Mouse (Mus musculus) hindbrain, postnatal 0 days (tissue): ENCODE data around the gene Cpne4. TPM values are rescaled to one million over a fixed set of nuclear protein-coding genes. Genes with fewer than 3 reads are reported as not detected.

Experiments used
- ATAC-seq: fragments of 200-750 bp; cut with Nextera tagmentation; 2 replicates; pipeline ENCODE4 v1.8.0; 2017; ENCODE audit warnings: mild to moderate bottlenecking, moderate TSS enrichment, moderate library complexity
- DNase-seq: peaks from one replicate; pipeline ENCODE4 v3.0.0-alpha.2; 2015; ENCODE audit warnings: low spot score
- H3K27ac ChIP-seq: fragments of 300-500 bp; sonication (generic); 2 replicates; pipeline ENCODE4 v1.5.1; 2014; ENCODE audit warnings: mild to moderate bottlenecking
- H3K27me3 ChIP-seq: fragments of 300-500 bp; sonication (generic); 2 replicates; pipeline ENCODE4 v1.6.1; 2014; ENCODE audit warnings: low read length, mixed read lengths; ENCODE audit not compliant: insufficient read depth
- H3K36me3 ChIP-seq: fragments of 300-500 bp; sonication (generic); 2 replicates; pipeline ENCODE4 v1.6.1; 2014; ENCODE audit warnings: low read length, mixed read lengths; ENCODE audit not compliant: insufficient read depth
- H3K4me1 ChIP-seq: fragments of 300-500 bp; sonication (generic); 2 replicates; pipeline ENCODE4 v1.6.1; 2014; ENCODE audit warnings: antibody characterized with exemption, low read length, mixed read lengths; ENCODE audit not compliant: insufficient read depth
- H3K4me2 ChIP-seq: fragments of 300-500 bp; sonication (generic); 2 replicates; pipeline ENCODE4 v1.6.1; 2014; ENCODE audit warnings: low read depth, mild to moderate bottlenecking, low read length, moderate library complexity, mixed read lengths
- H3K4me3 ChIP-seq: fragments of 300-500 bp; sonication (generic); 2 replicates; pipeline ENCODE4 v1.5.1; 2014; ENCODE audit warnings: low read length
- H3K9ac ChIP-seq: fragments of 300-500 bp; sonication (generic); replicated peaks from 2 replicates; pipeline ENCODE4 v1.6.1; 2014; ENCODE audit warnings: mild to moderate bottlenecking, low read length, moderate library complexity, mixed read lengths
- H3K9me3 ChIP-seq: fragments of 300-500 bp; sonication (generic); 2 replicates; pipeline ENCODE4 v1.6.1; 2016; ENCODE audit warnings: low read length, mixed read lengths
- CTCF ChIP-seq: IDR thresholded peaks from 2 replicates; pipeline ENCODE4 v1.5.1; 2016; ENCODE audit warnings: antibody characterized with exemption, control low read depth, low read depth
- WGBS: fragments of 180-500 bp; shearing (Covaris S2); extraction: QIAGEN DNeasy Blood & Tissue Kit; methylation state at CpG from one replicate; pipeline ENCODE4 v1.1.7; 2014; 5-methylcytosine and 5-hydroxymethylcytosine counted together
- polyA plus RNA-seq: library from polyadenylated mRNA; unstranded; fragments of >200 nt; fragmentation: Nextera tagmentation; extraction: Ambion mirVana; gene quantifications from 2 replicates; pipeline ENCODE4 v1.2.1, GENCODE M21; 2015
- total RNA-seq: library from RNA; depleted of rRNA; stranded (reverse); fragments of >200 nt; gene quantifications from 2 replicates; pipeline ENCODE4 v1.2.3, GENCODE M21; 2014

The Cpne4 gene
- total and polyA plus RNA-seq, 2 experiments from 2014 or later, result 10.9 to 19.3 TPM

GRCm38 (mm10) chr9:104572856-104573255 is 25.8 kb downstream of the Cpne4 start:
- ATAC-seq, result no peak
- Histone ChIP-seq H3K9ac (no peak overlapping the region), H3K4me1 (no peaks in the 10 kb centered on the region), H3K27ac (no peak overlapping the region), H3K9me3 (no peaks in the 10 kb centered on the region), H3K4me2 (no peak overlapping the region), H3K27me3 (peaks cover 13% of the 10 kb centered on the region; the same call in 1 of the 2 replicates), H3K36me3 (no peaks in the 10 kb centered on the region), H3K4me3 (no peak overlapping the region)
- no peak for TF ChIP-seq CTCF
- DNase-seq, result no peak
- 67% methylated on average over 6 of the region's 6 CpGs for WGBS

- H3K27me3 ChIP-seq, result peaks cover 13% of the 10 kb centered on the region; the same call in 1 of the 2 replicates
- no peak overlapping the region for H3K4me2 ChIP-seq
- no peaks in the 10 kb centered on the region for H3K4me1 ChIP-seq
- DNase-seq (peak; percentile 92), ATAC-seq (peak; percentile 79)
- no peak overlapping the region for H3K27ac ChIP-seq
- no peak overlapping the region for H3K4me3 ChIP-seq
- no peaks in the 10 kb centered on the region for H3K36me3 ChIP-seq
- peak; percentile 94 for TF ChIP-seq CTCF
- H3K9ac ChIP-seq, result no peak overlapping the region
- H3K9me3 ChIP-seq, result no peaks in the 10 kb centered on the region
- 1% methylated on average over 6 of the region's 6 CpGs for WGBS
Observed at GRCm38 (mm10) chr9:104574476-104574875, 27.4 kb downstream of the Cpne4 start.

DNA sequence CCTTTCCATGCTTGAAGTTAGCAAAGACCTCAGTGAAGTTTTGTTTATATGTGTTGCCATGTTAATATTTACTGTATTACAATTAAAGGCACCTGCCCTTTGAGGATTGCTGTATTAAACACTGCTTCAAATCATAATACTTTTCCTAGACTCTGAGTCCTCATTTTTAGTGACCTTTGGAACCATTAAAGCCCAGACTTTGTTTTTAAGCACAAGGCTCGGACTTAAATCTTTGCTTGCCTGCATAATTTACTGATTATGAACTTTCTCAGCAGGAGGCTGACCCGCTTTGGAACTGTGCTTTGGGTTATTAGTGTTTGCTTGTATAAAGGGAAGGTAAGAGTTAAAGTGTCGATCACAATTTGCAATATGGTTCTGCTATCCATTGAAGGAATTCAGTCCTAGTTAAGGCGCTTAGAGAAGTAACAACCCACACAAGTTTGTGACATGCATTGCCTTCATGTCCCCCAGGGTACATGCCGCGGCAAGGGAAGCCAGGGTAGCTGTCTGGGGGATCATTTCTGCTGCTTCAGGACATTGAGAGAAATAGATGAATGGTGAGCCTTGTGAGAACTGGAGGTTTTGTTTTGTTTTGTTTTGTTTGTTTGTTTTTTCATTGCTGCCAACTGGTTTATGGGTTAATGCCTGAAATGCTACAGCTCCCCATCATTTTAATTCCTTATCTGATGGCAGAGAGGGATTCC is 35.0 kb downstream of the Cpne4 start:
- no peak overlapping the region for H3K4me3 ChIP-seq
- no peak overlapping the region for H3K4me2 ChIP-seq
- no peak overlapping the region for H3K27ac ChIP-seq
- WGBS, result 68% methylated on average over 6 of the region's 6 CpGs
- H3K27me3 ChIP-seq, result 0 out of 2 replicates have a peak, but pooled peaks cover 5% of the 10 kb centered on the region
- no peaks in the 10 kb centered on the region for H3K9me3 ChIP-seq
- H3K36me3 ChIP-seq, result no peaks in the 10 kb centered on the region
- no peak overlapping the region for H3K9ac ChIP-seq
- DNase-seq (no peak), ATAC-seq (no peak)
- H3K4me1 ChIP-seq, result no peaks in the 10 kb centered on the region
- no peak for TF ChIP-seq CTCF

GRCm38 (mm10) chr9:104582675-104583074 is 35.6 kb downstream of the Cpne4 start:
- ATAC-seq (no peak), DNase-seq (no peak)
- Histone ChIP-seq H3K9ac (no peak overlapping the region), H3K4me2 (no peak overlapping the region), H3K27me3 (0 out of 2 replicates have a peak, but pooled peaks cover 5% of the 10 kb centered on the region), H3K4me1 (no peaks in the 10 kb centered on the region), H3K36me3 (no peaks in the 10 kb centered on the region), H3K27ac (no peak overlapping the region), H3K9me3 (no peaks in the 10 kb centered on the region), H3K4me3 (no peak overlapping the region)
- WGBS, result 62% methylated on average over 6 of the region's 6 CpGs
- TF ChIP-seq CTCF, result no peak

- no peaks in the 10 kb centered on the region for H3K36me3 ChIP-seq
- H3K27ac ChIP-seq, result 0 out of 2 replicates have a peak overlapping the region, but pooled peaks have one; percentile 5
- H3K9ac ChIP-seq, result no peak overlapping the region
- 0 out of 2 replicates have a peak, but pooled peaks cover 5% of the 10 kb centered on the region for H3K27me3 ChIP-seq
- no peak for TF ChIP-seq CTCF
- H3K4me2 ChIP-seq, result no peak overlapping the region
- DNase-seq (peak; percentile 77), ATAC-seq (peak; percentile 77)
- H3K4me1 ChIP-seq, result 0 out of 2 replicates have a peak, but pooled peaks cover 7% of the 10 kb centered on the region
- no peak overlapping the region for H3K4me3 ChIP-seq
- 24% methylated on average over 5 of the region's 5 CpGs for WGBS
- no peaks in the 10 kb centered on the region for H3K9me3 ChIP-seq
Observed at GRCm38 (mm10) chr9:104594550-104594949, 47.5 kb downstream of the Cpne4 start.

DNA sequence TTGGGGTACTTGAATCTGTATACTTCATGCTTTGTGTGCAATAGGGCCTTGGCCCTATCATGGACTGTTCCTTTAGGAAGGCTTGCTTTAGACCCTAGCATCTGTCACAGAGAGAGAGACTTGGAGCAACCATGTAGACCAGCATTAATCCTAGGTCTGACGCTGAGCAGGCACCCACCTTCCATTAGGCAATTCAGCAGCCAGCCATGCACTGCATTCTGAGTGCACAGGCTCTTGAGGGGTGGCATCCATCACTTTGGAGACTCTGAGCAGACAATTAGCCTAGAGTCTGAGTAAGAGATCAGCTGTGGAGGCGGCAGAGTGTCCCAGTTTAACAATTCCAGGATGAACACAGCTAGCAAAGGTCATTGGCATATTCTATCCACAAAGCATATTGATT is 47.9 kb downstream of the Cpne4 start:
- Histone ChIP-seq H3K27ac (0 out of 2 replicates have a peak overlapping the region, but pooled peaks have one; percentile 5), H3K4me1 (0 out of 2 replicates have a peak, but pooled peaks cover 7% of the 10 kb centered on the region), H3K4me3 (no peak overlapping the region), H3K9me3 (no peaks in the 10 kb centered on the region), H3K27me3 (0 out of 2 replicates have a peak, but pooled peaks cover 5% of the 10 kb centered on the region), H3K36me3 (no peaks in the 10 kb centered on the region), H3K9ac (no peak overlapping the region), H3K4me2 (no peak overlapping the region)
- peak; percentile 33 for DNase-seq
- TF ChIP-seq CTCF, result no peak
- peak; percentile 61 for ATAC-seq
- WGBS, result 26% methylated on average over 2 of the region's 2 CpGs

DNA sequence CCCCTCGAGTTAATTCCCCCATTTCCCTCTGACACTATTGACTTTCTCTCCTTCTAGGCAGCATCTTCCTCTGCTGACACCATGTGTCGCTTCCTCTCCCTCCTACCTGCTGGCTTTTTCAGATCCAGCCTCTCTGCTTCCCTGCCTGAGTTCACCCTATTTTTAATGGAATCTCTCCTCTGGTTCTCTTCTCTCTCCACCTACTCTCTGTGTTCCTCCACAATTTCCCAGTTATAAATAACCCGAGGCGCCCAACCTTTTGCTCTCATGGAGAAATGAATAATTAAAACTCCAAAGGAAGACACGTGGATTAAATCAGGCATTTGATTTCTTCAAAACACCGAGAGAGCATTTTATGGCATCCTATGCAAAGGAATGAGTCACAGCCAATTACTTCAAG is 65.4 kb downstream of the Cpne4 start:
- H3K4me2 ChIP-seq, result no peak overlapping the region
- H3K9ac ChIP-seq, result no peak overlapping the region
- no peaks in the 10 kb centered on the region for H3K4me1 ChIP-seq
- TF ChIP-seq CTCF, result no peak
- no peaks in the 10 kb centered on the region for H3K36me3 ChIP-seq
- H3K27ac ChIP-seq, result no peak overlapping the region
- no peaks in the 10 kb centered on the region for H3K9me3 ChIP-seq
- H3K4me3 ChIP-seq, result no peak overlapping the region
- 82% methylated on average over 6 of the region's 6 CpGs for WGBS
- DNase-seq, result no peak
- no peak for ATAC-seq
- no peaks in the 10 kb centered on the region for H3K27me3 ChIP-seq
